Mouse (Mus musculus): ENCODE data around the gene Slc5a5. TPM values are rescaled to one million over a fixed set of nuclear protein-coding genes. Genes with fewer than 3 reads are reported as not detected.

Slc5a5 gene
- total RNA-seq, 2 experiments from 2014 or later, result not detected

DNA sequence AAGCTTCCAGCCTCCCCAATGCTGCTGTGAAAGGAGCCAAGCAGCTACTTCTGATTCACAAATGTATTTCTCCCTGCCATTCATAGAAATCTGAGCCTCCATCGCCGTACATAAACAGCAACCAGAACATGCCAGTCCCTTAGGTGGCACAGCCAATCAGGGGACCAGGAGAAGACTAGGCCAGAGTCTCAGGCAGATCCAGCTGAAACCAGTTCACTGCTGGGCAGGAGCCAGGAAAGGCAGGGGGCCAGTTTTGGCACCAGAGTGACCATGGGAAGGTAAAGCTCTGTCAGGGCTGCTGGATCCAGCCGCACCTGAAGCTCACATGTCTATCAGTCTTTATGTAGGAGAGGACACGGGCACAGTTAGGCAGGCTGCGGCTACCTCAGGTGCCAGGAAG is 1.9 kb downstream of the Slc5a5 start:
- intact Hi-C loops (cut with DNase I), result no loop called here
- Histone ChIP-seq H3K27ac (no peak overlapping the region), H3K4me3 (no peak overlapping the region)
- TF ChIP-seq CTCF (IDR thresholded peaks at IDR 0.05), result no peak
- DNase-seq, result no peak

DNA sequence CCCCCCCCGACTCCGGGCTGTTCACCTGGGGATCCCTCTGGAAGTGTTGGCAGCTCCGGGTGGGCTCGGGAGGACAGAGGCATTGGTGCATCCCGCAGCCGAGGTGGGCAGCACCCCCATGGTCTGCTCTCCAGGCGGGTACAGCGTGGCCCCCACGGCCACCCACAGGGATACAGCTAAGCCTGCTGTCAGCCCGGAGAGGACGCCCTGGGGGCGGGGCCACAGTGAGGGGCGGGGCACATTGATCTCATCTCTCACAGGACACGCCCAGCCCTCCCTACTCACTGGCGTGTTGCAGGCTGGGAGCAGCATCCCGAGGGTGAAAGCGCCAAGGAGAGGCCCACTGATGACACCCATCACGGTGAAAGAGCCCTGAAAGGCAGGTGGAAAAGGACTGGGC is 4.9 kb downstream of the Slc5a5 start:
- Histone ChIP-seq H3K27ac (no peak overlapping the region), H3K4me3 (no peak overlapping the region)
- TF ChIP-seq CTCF (IDR thresholded peaks at IDR 0.05), result no peak
- intact Hi-C loops (cut with DNase I), result no loop called here
- DNase-seq, result no peak

DNA sequence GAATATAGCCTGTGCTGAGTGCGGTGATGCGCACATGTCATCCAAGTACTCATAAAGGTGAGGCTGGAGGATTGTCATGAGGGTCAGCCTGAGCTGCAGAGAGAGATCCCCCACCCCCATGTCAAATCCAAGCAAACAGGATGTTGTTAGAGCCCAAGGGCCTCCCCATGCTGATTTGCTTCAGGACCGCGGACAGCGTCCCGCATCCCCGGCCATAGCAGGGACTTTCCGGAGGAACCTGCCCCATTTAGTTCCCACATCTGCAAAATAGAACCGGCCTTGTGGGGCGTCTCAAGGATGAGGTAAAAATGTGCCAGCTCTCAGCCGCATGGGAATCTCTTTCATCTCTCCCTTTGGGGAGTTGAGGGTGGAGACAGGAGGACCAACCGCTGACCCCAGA is 6.9 kb downstream of the Slc5a5 start:
- no peak overlapping the region for H3K27ac ChIP-seq
- DNase-seq, result no peak

DNA sequence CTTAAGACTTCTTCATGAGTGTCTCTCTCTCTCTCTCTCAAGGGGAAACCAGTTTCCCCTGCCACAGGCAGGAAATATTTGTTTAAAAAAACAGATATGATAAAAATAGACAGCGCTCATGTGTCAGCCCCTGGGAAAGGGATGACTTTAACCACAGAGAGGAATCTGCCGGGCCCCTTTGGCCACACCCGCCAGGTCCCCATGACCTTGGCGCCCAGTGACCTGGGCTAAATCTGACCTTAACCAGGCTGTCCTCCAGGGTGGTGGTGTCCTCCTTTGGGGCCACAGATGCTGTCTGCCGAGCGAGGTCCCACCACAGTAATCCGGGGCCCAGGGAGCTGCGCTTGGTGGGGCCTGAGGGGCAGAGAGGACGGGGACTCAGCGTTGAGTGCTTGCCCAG is 7.9 kb downstream of the Slc5a5 start:
- no peak for DNase-seq

More for the DNA sequence above, 6.9 kb downstream of the Slc5a5 start:
- intact Hi-C loops (cut with DNase I), result no loop called here
- H3K4me3 ChIP-seq, result no peak overlapping the region
- no peak for TF ChIP-seq CTCF (IDR thresholded peaks at IDR 0.05)

DNA sequence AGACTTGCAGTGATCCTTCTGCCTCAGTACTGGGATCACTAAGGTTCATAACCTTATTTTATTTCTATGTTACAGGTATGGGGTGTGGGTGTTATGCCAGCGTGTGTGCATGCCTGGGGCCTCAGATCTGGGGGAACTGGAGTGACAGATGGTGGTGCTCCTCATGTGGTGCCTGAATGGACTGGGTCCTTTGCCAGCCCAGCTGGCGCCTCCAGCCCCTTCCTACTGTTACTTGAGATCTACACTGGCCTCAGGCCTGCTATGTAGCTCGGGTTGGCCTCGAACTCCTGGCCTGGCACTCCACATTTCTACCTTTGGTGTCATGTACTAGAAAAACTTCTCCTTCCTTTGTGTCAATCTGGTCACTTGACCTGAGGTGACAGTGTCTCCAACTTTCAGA is 8.4 kb downstream of the Slc5a5 start:
- intact Hi-C loops (cut with DNase I), result no loop called here
- TF ChIP-seq CTCF (IDR thresholded peaks at IDR 0.05), result no peak
- Histone ChIP-seq H3K27ac (no peak overlapping the region), H3K4me3 (no peak overlapping the region)
- DNase-seq, result peak; percentile 10

More for the DNA sequence above, 7.9 kb downstream of the Slc5a5 start:
- TF ChIP-seq CTCF (IDR thresholded peaks at IDR 0.05), result no peak
- intact Hi-C loops (cut with DNase I), result no loop called here
- Histone ChIP-seq H3K27ac (no peak overlapping the region), H3K4me3 (no peak overlapping the region)

DNA sequence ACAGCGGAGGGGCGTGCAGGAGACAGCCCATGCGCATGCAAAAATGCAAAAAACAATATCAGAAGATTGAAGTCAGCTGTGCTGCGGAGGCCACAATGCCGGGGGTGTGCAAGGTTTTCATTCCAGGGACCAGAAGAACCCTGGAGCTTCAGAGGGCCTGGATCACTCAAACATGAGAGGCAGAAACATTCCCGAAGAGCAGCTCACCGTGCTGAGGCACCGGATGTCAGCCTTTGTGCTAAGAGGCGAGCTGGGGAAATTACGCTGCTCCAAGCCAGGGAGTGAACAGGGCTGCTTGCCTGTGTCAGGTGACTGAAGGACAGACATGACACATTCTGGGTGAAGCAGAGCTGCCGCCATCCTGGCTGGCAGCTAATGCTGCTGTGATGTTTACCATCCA is 12.0 kb downstream of the Slc5a5 start:
- intact Hi-C loops (cut with DNase I), result no loop called here
- no peak for TF ChIP-seq CTCF (IDR thresholded peaks at IDR 0.05)
- H3K4me3 ChIP-seq, result peak overlapping the region; percentile 61
- no peak for DNase-seq
- H3K27ac ChIP-seq, result peak overlapping the region; percentile 74

DNA sequence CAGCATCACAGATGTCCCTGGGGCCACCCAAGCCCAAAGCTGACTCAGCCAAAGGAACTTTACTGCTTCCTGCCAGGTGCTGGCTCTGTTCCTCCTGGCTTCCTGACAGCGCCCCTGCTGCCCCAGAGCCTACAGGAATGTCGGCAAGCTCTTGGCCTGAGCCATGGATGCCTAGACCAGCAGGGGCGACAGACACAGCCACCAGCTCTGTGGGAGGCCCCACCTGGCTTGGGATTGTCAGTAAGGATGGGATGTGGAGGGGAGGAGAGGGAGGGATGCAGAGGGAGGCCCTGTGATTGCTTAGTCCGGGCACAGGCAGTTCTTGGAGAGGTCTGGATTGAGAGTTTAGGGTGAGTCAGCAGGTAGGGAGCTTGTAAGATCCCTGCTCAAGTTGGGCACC is 12.4 kb downstream of the Slc5a5 start:
- peak overlapping the region; percentile 74 for H3K27ac ChIP-seq
- intact Hi-C loops (cut with DNase I), result no loop called here
- peak overlapping the region; percentile 61 for H3K4me3 ChIP-seq
- DNase-seq, result peak; percentile 67
- TF ChIP-seq CTCF (IDR thresholded peaks at IDR 0.05), result no peak

DNA sequence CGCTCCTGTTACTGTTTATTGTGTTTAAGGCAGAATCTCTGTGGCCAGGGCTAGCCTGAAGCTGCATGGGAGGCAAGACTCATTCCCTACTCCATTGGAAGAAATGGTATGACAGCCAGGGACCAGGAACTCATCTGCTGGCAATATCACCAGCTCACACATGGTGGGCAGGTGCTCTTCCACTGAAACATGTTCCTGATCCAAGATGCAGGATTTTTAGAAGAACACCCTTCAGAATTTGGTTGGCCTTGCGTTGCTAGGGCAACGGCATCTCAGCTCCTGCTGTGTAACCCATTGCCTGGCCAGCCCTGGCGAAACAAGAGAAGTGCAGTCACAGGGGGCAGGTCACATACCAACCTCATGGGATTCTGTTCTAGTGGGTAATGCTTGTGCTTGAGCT is 13.1 kb downstream of the Slc5a5 start:
- intact Hi-C loops (cut with DNase I), result no loop called here
- H3K27ac ChIP-seq, result no peak overlapping the region

DNA sequence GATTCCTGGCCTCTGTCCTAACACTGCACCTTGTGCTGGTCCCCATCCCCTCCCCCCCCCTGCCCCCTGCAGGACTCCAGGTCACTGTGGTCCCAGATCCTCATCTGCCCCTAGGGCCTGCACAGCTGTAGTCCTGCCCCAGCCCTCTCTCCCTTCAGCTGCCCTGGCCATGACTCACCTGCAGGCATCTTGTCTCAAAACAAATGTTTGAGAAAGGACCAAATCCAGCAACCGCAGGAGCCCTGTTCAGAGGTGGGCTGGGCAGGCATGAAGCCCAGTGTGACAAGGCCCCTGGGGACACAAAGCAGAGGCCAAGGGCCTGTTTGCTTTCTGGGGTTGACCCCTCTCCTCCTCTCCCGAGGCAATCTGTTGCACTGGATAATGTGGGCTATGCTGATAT is 14.4 kb downstream of the Slc5a5 start:
- Histone ChIP-seq H3K27ac (no peak overlapping the region), H3K4me3 (no peak overlapping the region)
- TF ChIP-seq CTCF (IDR thresholded peaks at IDR 0.05), result no peak
- no peak for DNase-seq
- intact Hi-C loops (cut with DNase I), result no loop called here

More for the DNA sequence above, 13.1 kb downstream of the Slc5a5 start:
- DNase-seq, result peak; percentile 14
- H3K4me3 ChIP-seq, result no peak overlapping the region
- no peak for TF ChIP-seq CTCF (IDR thresholded peaks at IDR 0.05)

DNA sequence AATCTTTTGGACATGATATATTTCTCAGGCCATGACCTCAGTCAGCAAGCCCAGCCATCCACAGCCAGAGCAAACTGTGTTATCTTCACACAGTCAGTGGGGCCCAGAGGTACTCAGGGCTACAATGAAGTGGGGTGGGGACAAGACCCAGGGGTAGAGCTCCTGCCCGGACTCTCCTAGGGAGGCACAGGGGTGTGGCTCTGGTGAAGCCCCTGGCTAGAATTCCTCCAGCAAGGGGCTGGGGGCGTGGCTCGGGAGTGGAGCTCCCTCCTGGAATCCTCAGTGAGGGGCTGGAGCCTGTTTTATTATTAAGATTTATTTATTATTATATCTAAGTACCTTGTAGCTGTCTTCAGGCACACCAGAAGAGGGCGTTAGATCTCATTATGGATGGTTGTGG is 16.2 kb downstream of the Slc5a5 start:
- Histone ChIP-seq H3K27ac (no peak overlapping the region), H3K4me3 (no peak overlapping the region)
- intact Hi-C loops (cut with DNase I), result no loop called here
- no peak for DNase-seq
- TF ChIP-seq CTCF (IDR thresholded peaks at IDR 0.05), result no peak

DNA sequence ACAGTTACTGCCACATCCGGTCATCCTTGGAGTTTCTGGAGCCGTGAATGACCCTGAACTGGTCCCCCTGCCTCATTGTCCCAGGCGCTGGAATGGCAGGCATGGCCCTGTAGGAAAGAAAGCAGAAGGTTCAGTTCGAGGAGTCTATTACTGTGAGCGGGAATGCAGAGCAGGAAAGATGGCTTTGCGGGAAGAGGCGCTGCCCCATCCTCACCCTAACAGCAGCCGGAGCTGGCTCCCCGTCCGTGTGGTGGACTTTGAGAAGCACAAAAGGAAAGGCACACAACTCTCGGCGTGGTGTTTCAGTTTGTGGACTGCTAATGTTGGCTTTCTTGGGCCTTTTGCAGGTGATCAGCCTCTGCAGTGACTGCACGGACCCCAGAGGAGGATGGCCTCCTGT is 18.1 kb downstream of the Slc5a5 start:
- intact Hi-C loops (cut with DNase I), result loop anchor here (2.0 kb wide), 1 partner anchor 18 kb away; the partner anchor contains the start of gene Slc5a5
- TF ChIP-seq CTCF (IDR thresholded peaks at IDR 0.05), result no peak
- no peak for DNase-seq
- Histone ChIP-seq H3K27ac (no peak overlapping the region), H3K4me3 (no peak overlapping the region)

DNA sequence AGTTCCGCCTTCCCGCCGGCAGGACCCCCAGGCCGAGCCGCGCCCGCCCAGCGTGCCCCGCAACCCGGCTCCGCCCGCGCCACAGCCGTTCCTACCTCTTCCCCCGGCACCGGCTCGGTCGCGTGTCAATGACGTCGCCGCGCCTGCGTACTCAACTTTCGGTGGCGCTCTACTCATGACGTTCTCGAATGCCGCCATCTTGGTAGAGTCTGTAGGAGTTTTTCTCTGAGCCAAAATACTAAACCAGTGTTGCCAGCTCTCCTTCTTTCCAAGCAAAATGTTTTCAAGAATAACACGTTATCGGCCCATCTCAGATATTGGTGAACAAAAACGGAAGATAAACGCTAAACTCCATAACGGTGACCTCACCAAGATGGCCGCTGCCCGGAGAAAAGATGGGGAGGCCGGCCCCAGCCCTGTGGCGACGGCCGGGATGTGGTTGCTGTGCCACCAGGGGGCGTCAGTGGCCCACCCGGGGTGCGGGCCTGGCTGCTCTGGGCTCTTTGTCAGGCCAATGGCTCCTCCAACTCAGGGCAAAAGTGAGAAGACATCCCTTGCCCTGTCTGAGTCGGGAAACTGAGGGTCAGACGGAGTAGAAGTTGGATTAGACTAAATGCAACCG is 19.1 kb downstream of the Slc5a5 start, which contains the start of gene Ccdc124:
Gene Ccdc124 (minus strand): TSS at position 572 of the 622 bp plus-strand sequence.
- intact Hi-C loops (cut with DNase I), result no loop called here
- H3K4me3 ChIP-seq, result peak within 1 kb of the TSS; percentile 77
- peak; percentile 97 for DNase-seq
- peak; percentile 99 for TF ChIP-seq CTCF (IDR thresholded peaks at IDR 0.05)
- H3K27ac ChIP-seq, result peak within 1 kb of the TSS; percentile 95

DNA sequence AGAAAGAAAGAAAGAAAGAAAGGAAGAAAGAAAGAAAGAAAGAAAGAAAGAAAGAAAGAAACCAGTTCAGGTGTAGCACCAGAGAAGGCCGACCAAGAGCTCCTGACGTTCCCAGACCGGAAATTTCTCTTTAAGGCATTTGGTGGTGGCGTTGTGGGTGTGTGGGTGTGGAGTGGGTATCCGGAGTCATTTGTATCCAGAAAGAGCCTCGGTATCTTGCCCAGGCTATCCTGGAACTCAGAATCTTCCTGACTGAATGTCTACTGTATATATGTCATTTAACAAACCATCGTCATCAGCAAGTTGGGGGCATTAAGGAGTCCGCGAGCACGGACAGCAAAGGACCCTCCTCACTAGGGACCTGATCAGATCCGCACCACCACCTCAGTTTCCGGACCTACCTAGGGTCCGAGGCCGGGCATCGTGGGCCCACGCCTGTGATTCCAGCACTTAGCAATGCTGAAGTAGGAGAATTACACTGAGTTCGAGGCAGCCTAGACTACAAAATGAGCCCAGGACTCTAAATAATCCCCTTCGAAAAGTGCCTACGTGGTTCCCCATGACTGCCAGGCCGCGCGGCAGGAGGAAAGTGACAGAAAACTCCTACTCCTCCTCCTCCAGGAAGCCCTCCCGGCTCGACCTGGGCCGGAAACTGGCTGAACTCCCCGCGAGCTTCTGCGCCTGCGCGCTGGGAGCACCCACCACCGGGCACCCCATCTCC is 19.8 kb downstream of the Slc5a5 start:
- DNase-seq, result no peak
- Histone ChIP-seq H3K4me3 (peak overlapping the region; percentile 77), H3K27ac (peak overlapping the region; percentile 95)
- no peak for TF ChIP-seq CTCF (IDR thresholded peaks at IDR 0.05)
- intact Hi-C loops (cut with DNase I), result no loop called here
